Mouse (Mus musculus) cerebellum, adult 2 months (tissue): Measurements from ENCODE around the gene Pick1.

Source experiments
- CTCF ChIP-seq: fragments of 200-500 bp; IDR thresholded peaks from 2 replicates; pipeline ENCODE4 v1.5.1; 2011; ENCODE audit warnings: low read depth, mild to moderate bottlenecking, control low read depth, low read length, moderate library complexity, borderline replicate concordance; ENCODE audit not compliant: insufficient read depth
- POLR2A ChIP-seq: fragments of 200-500 bp; IDR thresholded peaks from 2 replicates; pipeline ENCODE4 v1.6.1; 2011; ENCODE audit warnings: low read length, control low read depth, borderline replicate concordance; ENCODE audit not compliant: insufficient read depth

DNA sequence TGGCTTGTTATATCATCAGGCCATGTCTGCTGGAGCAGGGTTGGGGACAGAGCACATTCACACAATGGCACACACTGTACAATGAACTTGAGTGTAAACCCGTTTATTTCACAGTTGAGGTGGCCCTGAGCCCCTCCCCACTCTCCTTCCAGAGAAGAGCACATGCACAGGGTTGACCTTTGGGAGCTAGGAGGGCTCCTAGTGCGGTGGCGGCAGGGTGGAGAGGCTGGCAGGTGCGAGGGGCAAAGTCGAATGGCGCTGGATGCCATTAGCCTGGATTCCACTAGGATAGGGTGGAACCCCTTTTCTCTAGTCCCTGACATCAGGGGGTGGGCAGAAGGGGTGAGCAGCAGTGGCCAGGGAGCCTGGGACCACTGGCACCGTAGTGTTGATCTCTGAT, 57.2 kb downstream of the Pick1 start:
- TF ChIP-seq CTCF (no peak), POLR2A (no peak)
